Mouse (Mus musculus): Measurements from ENCODE around the gene Ets1. TPM values are rescaled to one million over a fixed set of nuclear protein-coding genes. Genes with fewer than 3 reads are reported as not detected.

Ets1 gene
- polyA plus RNA-seq, 1 experiment from 2014 or later: 0.79 TPM

DNA sequence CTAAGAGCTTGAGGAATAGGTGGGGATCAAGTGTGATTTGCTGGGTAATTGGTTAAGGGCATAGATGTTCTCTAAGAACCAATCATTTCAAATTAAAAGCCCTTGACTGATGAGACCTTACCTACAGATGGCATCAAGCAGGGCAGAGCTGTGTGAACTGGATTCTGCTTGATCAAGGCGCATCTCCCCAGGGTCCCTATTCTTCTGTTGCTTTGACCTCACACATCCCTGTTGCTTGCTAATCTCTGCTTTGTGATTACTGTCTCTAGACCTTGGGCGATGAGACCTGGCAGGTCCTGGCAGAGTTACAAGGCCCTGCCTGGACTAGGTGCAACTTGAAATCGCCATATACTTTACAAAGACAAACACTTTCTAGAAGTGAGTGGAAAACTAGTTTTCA lies 9.0 kb downstream of the Ets1 start:
- no peaks in the 10 kb centered on the region for H3K36me3 ChIP-seq (ENCODE audit: inconsistent target)
- 88% methylated on average over 3 of the region's 3 CpGs for WGBS (ENCODE audit: missing documents)
- H3K4me3 ChIP-seq (ENCODE audit: inconsistent target): no peak overlapping the region
- H3K79me2 ChIP-seq (ENCODE audit: inconsistent target): no peaks in the 10 kb centered on the region
- H3K27ac ChIP-seq: no peak overlapping the region

DNA sequence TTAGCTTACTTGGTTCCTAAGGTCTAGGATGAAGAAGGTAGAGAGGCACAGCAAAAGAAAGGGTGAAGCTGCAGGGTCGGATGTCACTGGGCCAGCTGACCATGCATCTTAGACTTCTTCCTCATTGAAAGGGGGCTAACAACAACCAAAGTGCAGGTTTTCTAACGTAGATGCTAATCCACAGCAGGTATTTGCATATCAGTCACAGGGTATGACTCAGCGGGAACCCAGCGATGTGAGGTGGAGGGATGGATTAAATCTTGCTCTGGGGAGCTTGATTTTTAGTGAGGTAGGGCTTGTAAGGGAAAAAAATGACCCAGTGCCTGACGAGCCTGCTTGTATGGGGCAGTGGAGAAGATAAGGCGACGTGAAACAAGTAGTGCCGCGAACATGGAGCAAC lies 9.5 kb downstream of the Ets1 start:
- 36% methylated on average over 9 of the region's 9 CpGs for WGBS (ENCODE audit: missing documents)
- Histone ChIP-seq H3K36me3 (ENCODE audit: inconsistent target) (no peaks in the 10 kb centered on the region), H3K27ac (no peak overlapping the region), H3K4me3 (ENCODE audit: inconsistent target) (no peak overlapping the region), H3K79me2 (ENCODE audit: inconsistent target) (no peaks in the 10 kb centered on the region)

GRCm38 (mm10) chr9:32646539-32647258 lies 10.7 kb downstream of the Ets1 start:
- no peak overlapping the region for H3K27ac ChIP-seq

DNA sequence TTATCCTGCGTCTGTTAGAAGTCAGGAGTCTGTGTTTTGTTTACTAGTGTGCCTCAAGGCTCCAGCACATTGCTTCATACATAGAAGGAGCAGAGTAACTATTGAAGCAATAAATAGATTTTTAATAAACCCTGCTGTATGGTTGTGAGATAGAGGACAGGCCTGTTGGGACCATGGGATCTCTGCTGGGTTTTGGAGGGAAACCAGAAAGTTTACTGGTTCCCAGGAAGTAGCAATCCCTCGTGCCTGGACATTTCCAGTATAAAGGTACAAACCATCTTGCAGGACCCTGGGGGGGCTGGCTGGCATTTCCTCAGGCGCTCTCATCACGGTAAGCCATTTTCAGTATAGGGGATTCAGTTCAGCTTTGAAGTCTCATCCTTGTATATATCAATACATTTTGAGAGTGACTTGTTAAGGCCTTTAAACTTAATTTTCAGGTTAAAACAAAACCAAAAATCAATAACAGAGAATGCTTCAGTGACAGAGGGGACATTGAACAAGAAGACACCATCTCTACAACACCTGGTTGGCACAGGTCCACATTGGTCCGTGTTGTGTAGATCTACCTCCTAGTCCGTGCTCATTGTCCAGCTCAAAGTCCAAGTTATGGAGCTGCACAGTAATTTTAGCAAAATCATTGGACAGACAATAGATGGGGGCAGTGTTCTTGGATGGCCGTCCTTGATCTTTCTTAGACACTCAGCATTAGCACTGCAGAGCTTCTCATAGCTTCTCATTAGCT lies 11.7 kb downstream of the Ets1 start:
- no peaks in the 10 kb centered on the region for H3K79me2 ChIP-seq (ENCODE audit: inconsistent target)
- no peak overlapping the region for H3K4me3 ChIP-seq (ENCODE audit: inconsistent target)
- WGBS (ENCODE audit: missing documents): 92% methylated on average over 6 of the region's 7 CpGs
- no peak overlapping the region for H3K27ac ChIP-seq
- no peaks in the 10 kb centered on the region for H3K36me3 ChIP-seq (ENCODE audit: inconsistent target)

More at GRCm38 (mm10) chr9:32646539-32647258, 10.7 kb downstream of the Ets1 start:
- Histone ChIP-seq H3K4me3 (ENCODE audit: inconsistent target) (no peak overlapping the region), H3K36me3 (ENCODE audit: inconsistent target) (no peaks in the 10 kb centered on the region), H3K79me2 (ENCODE audit: inconsistent target) (no peaks in the 10 kb centered on the region)
- WGBS (ENCODE audit: missing documents): 76% methylated on average over 11 of the region's 11 CpGs

DNA sequence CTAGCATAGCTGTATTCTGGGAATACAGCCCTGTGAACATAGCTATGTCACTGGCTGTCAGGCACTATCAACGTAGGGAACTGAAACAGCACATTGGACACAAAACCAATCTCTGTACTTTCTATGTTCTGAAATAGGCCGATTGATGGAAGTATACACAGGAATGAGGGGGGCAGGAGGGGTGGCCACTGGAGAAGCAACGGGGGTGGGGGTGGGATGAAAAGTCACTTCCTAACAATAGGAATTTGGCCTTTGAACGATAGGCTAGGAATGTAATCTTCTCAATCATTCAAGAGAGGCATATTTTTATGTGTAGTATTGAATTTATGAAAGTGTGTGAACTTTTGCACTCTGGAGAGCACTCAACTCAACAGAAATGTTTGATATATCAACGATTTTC lies 12.3 kb downstream of the Ets1 start:
- Histone ChIP-seq H3K36me3 (ENCODE audit: inconsistent target) (no peaks in the 10 kb centered on the region), H3K79me2 (ENCODE audit: inconsistent target) (no peaks in the 10 kb centered on the region), H3K4me3 (ENCODE audit: inconsistent target) (no peak overlapping the region), H3K27ac (no peak overlapping the region)
- 78% methylated on average over 5 of the region's 5 CpGs for WGBS (ENCODE audit: missing documents)

DNA sequence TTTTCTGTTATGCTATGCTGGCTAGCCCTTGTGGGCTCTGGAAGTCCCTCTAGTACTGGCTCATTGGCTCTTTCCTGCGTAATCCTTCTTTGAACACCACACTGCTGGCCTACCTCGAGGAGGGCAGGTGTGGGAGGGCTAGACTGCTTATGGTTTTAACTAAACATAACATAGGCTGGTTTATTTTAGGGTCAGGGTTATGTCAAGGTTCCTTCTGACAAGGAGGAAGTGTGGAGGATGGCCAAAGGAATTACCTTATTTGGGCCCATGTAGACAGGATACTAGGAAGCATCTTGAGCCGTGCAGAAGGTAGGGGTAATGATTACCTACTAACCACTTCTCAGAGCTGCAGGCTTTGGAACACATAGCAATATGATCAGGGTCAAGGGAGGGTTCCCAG lies 14.7 kb downstream of the Ets1 start:
- H3K79me2 ChIP-seq (ENCODE audit: inconsistent target): no peaks in the 10 kb centered on the region
- H3K4me3 ChIP-seq (ENCODE audit: inconsistent target): no peak overlapping the region
- WGBS (ENCODE audit: missing documents): 59% methylated on average over 3 of the region's 3 CpGs
- H3K27ac ChIP-seq: no peak overlapping the region
- no peaks in the 10 kb centered on the region for H3K36me3 ChIP-seq (ENCODE audit: inconsistent target)

DNA sequence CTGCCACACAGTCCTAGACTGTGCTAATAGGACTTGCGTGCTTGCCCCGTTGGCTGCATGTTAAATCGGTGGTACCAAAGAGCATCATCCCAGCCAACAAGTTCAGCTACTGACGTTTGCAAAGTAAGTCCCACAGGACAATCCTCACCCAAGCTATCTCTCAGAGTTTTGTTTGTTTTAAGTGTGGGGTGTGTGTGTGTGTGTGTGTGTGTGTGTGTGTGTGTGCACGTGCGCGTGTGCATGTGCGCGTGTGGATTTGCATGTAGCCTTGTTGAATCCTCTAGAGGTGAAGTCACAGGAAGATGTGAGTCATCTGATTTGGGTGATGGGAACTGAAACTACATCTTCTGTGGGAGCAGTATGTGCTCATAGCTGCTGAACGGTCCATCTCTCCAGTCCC lies 16.1 kb downstream of the Ets1 start:
- WGBS (ENCODE audit: missing documents): 68% methylated on average over 9 of the region's 10 CpGs
- no peak overlapping the region for H3K27ac ChIP-seq
- H3K79me2 ChIP-seq (ENCODE audit: inconsistent target): no peaks in the 10 kb centered on the region
- H3K4me3 ChIP-seq (ENCODE audit: inconsistent target): no peak overlapping the region
- H3K36me3 ChIP-seq (ENCODE audit: inconsistent target): no peaks in the 10 kb centered on the region

- Histone ChIP-seq H3K27ac (no peak overlapping the region), H3K4me3 (ENCODE audit: inconsistent target) (no peak overlapping the region), H3K79me2 (ENCODE audit: inconsistent target) (no peaks in the 10 kb centered on the region), H3K36me3 (ENCODE audit: inconsistent target) (no peaks in the 10 kb centered on the region)
- WGBS (ENCODE audit: missing documents): 50% methylated on average over 1 of the region's 1 CpGs
These were observed 18.3 kb downstream of the Ets1 start for GRCm38 (mm10) chr9:32654305-32654704.

GRCm38 (mm10) chr9:32656351-32656844 lies 20.4 kb downstream of the Ets1 start:
- Histone ChIP-seq H3K79me2 (ENCODE audit: inconsistent target) (no peaks in the 10 kb centered on the region), H3K27ac (peak overlapping the region; percentile 27; the same call in 1 of the 2 replicates), H3K36me3 (ENCODE audit: inconsistent target) (no peaks in the 10 kb centered on the region), H3K4me3 (ENCODE audit: inconsistent target) (no peak overlapping the region)
- WGBS (ENCODE audit: missing documents): 97% methylated on average over 5 of the region's 5 CpGs

- H3K79me2 ChIP-seq (ENCODE audit: inconsistent target): no peaks in the 10 kb centered on the region
- no peaks in the 10 kb centered on the region for H3K36me3 ChIP-seq (ENCODE audit: inconsistent target)
- WGBS (ENCODE audit: missing documents): 89% methylated on average over 2 of the region's 2 CpGs
- peak overlapping the region; percentile 27; the same call in 1 of the 2 replicates for H3K27ac ChIP-seq
- no peak overlapping the region for H3K4me3 ChIP-seq (ENCODE audit: inconsistent target)
These were observed 21.1 kb downstream of the Ets1 start for GRCm38 (mm10) chr9:32657124-32657523.

DNA sequence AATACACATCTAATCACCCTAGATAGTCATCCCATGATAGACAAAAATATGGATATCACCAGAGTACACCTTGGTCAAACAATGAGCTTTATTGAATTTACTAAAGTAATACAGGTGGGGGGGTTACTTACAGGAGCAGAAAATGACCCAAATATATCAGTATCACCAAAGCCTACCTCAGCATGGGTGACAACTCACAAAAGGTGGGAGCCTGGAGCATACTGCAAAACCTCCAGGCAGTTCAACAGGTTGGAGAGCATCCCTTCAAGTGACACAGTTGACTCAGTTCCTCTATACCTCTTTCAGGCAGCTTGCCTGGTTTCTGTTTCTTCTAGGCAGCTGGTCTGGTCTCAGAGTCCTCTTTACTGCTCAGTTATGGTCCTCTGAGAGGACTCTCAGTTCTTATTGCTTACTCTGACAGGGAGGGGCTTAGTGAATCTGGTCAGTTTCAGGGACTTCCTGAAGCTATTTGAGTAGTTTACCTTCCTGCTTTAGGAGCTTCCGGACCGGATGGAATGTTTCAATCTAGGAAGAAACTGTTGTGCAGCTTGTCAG lies 24.5 kb downstream of the Ets1 start:
- no peak overlapping the region for H3K27ac ChIP-seq
- no peak overlapping the region for H3K4me3 ChIP-seq (ENCODE audit: inconsistent target)
- no peaks in the 10 kb centered on the region for H3K79me2 ChIP-seq (ENCODE audit: inconsistent target)
- H3K36me3 ChIP-seq (ENCODE audit: inconsistent target): no peaks in the 10 kb centered on the region
- WGBS (ENCODE audit: missing documents): 92% methylated on average over 2 of the region's 2 CpGs

GRCm38 (mm10) chr9:32661071-32661470 lies 25.1 kb downstream of the Ets1 start:
- Histone ChIP-seq H3K79me2 (ENCODE audit: inconsistent target) (no peaks in the 10 kb centered on the region), H3K27ac (no peak overlapping the region), H3K36me3 (ENCODE audit: inconsistent target) (no peaks in the 10 kb centered on the region), H3K4me3 (ENCODE audit: inconsistent target) (no peak overlapping the region)
- WGBS (ENCODE audit: missing documents): 95% methylated on average over 8 of the region's 8 CpGs

DNA sequence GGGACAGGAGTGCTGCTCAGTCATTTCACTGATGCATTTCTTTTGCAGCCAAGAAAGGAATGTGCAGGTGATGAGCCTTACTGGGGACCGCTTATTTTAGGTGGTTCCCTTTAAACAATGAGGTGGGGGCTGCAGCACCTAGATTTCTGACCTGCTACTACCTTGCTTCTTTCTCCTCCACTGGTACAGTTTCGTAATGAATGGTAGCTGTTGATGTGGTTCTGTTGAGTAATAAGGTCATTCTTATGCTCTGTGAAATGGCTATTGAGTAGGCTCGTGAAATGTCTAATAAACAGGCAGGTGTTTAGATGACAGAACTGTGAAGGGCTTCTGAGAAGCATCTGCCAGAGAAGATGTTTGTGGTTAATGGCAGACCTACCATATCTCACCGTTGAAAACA lies 25.5 kb downstream of the Ets1 start:
- no peak overlapping the region for H3K4me3 ChIP-seq (ENCODE audit: inconsistent target)
- H3K36me3 ChIP-seq (ENCODE audit: inconsistent target): no peaks in the 10 kb centered on the region
- H3K27ac ChIP-seq: no peak overlapping the region
- 61% methylated on average over 4 of the region's 4 CpGs for WGBS (ENCODE audit: missing documents)
- no peaks in the 10 kb centered on the region for H3K79me2 ChIP-seq (ENCODE audit: inconsistent target)

GRCm38 (mm10) chr9:32666611-32667517 lies 30.8 kb downstream of the Ets1 start:
- Histone ChIP-seq H3K36me3 (ENCODE audit: inconsistent target) (no peaks in the 10 kb centered on the region), H3K4me3 (ENCODE audit: inconsistent target) (no peak overlapping the region), H3K79me2 (ENCODE audit: inconsistent target) (no peaks in the 10 kb centered on the region), H3K27ac (peak overlapping the region; percentile 36)
- WGBS (ENCODE audit: missing documents): 68% methylated on average over 11 of the region's 11 CpGs
